Mouse (Mus musculus) urinary bladder, postnatal 0 days (tissue): ENCODE data around the gene Rabl6. TPM values are rescaled to one million over a fixed set of nuclear protein-coding genes. Genes with fewer than 3 reads are reported as not detected.

Source experiments
- polyA plus RNA-seq: library from polyadenylated mRNA; unstranded; fragments of >200 nt; fragmentation: Nextera tagmentation; extraction: Ambion mirVana; gene quantifications from 2 replicates; pipeline ENCODE4 v1.2.1, GENCODE M21; 2015

Rabl6 gene
- polyA plus RNA-seq, result 31.5 and 33.2 TPM in 2 replicates

DNA sequence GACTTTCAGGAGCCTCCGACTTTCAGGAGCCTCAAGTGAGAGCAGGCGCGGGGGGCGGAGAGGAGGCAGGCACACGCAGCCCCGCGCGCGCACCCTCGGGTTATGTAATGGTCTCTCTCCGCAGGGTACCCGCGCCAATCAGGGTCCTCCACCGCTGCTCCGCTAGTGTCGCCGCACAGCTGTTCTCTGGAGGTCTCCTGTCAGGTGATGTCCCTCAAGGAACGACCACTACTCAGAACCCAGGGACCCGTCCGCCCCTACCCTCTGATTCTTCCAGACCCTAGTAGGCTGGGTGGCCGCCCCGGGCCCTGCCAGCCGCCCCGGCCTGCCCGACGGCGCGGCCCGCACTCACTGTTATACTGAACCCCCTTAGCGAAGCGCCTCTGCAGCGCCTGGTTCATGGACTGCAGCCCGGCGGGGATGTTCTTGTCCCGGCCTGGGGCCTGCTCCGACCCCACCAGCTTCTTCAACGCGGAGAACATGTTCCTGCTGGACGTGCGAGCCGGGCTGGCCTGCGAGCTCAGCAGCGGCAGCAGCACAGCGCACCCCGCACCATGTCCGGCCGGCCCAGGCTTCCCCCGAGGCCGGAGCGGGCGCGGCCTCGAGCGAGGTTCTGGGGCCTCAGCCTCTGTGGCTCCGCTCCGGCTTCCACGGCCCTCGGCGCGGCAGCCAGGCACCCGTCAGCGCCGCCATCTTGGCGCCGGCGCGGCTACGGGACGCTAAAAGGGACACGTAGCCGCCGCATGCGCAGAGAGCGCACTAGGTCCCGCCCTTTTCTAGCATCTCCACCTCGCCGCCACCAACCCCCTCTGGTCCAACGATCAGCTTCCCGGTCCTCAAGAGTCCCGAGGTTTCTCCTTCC, at the start of gene Rabl6:
TSS of gene Rabl6 (minus strand) at position 761 of the 862 bp plus-strand sequence.

DNA sequence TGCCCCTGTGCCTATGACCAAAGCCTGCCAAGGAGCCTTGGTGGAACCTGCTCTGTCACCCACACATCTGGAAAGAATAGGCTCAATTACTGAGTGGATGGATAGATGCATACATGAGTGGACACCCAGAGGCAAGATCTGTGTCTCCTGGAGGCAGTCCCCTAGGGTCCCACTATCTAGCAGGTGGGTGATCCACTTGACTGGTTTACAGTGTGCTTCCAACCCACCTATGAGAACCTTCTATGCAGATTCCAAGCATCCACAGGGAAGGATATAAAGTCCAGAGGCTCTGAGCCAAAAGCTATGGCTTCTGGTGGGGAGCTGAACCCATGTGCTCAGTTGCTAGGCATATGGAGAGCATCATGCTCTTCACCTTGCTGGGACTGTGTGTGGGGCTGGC, 49.3 kb upstream of the Rabl6 start, which contains the start of gene Lcn5:
TSS of gene Lcn5 (plus strand) at position 301 of the 400 bp plus-strand sequence.

DNA sequence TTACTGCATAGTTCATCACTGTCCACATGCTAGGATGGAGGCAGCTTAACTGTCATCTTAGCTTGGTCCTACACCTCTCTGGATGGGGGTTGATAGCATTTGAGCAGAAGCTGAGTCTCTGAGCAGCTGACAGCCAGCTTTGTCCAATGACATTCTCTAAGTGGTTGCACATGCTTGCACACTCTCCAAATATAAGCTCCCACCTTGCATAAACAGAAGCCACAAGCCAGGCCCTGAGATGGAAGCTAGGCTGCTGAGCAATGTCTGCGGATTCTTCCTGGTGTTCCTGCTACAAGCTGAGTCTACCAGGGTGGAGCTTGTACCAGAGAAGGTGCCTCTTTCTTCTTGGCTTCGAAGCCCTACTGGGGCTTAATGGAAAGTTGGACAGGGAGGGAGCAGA, 44.6 kb upstream of the Rabl6 start, which contains the start of gene Lcn8:
TSS of gene Lcn8 (plus strand) at position 219 of the 400 bp plus-strand sequence.

DNA sequence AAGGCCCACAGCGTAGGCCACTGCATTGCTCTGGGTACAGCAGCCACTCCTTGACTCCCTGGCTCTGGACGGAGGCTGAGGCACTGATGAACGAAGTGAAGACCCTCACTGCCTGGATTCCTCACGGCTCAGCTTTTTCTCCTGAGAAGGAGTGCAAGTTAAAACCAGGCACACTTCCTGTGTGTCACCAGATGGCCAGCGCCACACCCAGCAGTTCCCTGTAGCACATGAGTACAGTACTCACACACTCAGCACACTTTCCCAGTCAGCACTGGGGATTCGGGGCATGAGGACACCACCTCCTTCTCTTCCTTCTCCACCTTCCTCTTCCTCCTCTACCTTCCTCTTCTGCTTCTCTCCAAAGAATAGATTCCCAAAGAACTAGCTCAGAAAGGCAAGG, 19.5 kb upstream of the Rabl6 start, which contains the start of gene Fcna:
TSS of gene Fcna (minus strand) at position 220 of the 400 bp plus-strand sequence.

DNA sequence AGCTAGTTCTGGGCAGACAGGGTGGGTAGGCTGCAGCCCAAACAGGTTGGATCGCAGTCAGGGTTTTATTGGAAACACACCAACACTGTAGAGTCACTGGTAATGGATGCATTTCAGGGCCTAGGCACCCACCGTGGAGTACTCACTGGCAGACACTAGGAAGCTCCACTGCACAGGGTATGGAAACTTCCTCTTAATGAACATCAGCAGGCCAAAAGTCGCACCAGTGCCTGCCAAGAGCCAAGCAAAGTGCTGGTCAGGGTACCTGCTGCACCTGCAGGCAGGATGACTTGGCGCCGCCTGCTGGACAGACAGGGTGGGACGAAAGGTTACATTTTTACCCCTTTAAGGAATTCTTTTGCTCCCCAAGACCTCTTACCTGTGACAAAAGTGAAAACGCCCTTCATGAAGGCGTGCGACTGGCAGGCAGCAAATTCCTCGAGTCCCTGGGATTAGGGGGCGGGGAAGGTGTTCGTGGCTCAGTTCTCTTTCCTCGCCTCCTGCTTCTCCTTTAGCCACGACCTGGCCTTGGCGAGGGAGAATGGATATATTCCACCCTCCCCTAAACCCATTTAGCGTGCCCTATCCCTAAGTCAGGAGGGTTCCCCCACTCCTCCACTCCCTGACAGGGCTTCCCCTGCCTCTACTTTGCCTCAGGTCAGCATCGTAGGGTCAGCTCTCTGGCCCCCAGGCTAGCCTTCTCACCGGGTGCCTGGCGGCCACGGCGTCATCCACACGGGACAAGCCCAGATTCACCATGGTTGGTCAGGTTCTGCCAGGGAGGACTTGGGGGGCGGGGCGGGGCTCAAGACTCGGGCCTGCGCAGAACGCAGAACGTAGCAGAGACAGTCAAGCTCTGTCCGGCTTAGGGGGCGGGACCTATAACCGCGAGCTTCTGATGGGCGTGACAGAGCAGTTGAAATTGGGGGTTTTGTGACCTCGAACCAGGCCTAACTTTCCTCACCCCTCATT, 13.2 kb upstream of the Rabl6 start, which contains the start of gene Tmem141:
TSS of gene Tmem141 (minus strand) at position 777 of the 972 bp plus-strand sequence.

DNA sequence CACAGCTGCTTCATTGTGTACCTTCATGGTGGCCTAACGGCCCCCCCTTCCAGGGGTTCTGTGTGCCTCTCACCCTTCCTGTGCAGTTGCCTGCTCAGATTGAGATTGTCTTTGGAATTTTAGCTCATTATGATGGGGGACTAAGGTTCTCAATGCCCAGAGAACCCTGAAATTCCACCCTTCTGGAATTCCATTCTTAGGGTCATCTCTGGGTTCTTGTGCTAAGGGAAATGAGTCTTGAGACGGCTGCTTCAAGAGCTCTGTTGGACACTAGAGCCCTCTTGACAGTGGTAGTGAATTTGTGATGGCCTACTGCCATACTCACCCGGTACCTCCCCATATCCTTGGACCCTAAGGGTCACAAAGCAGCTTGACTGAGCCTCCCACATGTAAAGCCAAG, 9.3 kb upstream of the Rabl6 start, which contains the start of gene Ccdc183:
TSS of gene Ccdc183 (minus strand) at position 101 of the 400 bp plus-strand sequence.

DNA sequence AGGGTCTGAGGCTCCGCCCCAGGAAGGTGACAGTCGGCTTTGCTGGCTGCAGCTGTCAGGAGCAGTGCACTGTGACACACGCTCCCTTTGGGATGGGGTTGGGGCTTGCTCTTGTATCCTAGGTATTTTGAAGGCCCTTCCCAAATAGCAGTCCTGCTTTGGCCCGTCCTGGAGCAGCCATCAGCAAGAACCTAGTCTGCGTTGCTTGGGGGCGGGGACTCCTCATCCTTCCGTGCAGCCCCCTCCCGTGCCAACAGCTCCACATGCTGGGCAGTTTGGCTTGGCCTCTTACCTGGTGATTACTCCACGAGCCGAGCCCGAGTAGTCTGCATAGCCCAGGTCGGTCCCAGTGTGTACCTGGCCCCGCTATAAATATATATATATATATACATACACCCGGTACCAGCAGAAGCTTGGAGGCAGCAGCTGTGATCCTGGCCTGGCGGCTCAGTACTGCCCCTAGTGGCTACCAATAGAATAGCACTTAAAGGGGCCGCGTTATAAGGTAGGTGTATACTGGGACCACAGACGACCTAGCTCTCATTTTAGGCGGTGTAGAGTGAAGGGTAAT, 26.9 kb downstream of the Rabl6 start, which contains the start of gene Ajm1:
TSS of gene Ajm1 (minus strand) at position 464 of the 571 bp plus-strand sequence.

DNA sequence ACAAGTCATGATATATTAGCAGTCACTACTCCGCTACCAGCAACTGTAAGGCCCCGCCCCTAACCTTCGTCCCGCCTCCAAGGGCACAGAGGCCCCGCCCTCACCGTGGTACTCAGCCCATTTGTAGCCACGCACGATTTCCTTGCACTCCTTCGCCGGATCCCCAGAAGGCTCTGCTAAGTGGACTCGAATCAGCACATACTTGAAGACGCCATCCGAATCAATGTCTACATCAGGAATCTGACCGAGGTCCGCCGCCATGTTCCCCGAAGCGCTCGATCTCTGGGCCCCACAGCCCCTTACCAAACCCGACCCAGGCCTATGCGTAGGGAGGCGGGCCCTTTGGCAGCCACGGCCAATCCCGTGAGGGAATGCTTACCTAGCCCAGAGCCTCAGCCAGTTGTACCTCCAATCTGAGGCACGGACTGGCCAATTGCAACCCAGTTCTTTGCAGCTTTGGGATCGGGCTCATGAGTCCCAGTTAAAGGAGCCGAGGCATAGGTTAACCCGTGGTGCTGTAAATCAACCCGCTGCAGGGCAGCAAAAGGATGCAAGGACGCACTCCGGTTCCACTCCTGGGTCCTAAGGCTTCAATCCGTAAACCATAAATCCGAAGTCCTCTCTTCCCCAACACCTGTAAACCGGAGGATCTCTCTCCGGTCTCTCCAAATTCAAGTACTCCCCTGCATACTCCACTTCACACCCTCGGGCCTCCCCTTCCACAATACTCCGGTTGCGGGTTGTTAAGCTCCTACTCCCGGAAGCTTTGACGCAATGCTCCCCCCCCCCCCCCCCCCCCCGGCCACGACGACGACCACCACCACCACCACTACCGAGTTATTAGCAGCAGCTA, 33.5 kb downstream of the Rabl6 start, which contains the start of the genes Mamdc4 and Phpt1:
TSS of gene Mamdc4 (minus strand) at position 267 of the 853 bp plus-strand sequence.
TSS of gene Phpt1 (minus strand) at position 646 of the 853 bp plus-strand sequence.

DNA sequence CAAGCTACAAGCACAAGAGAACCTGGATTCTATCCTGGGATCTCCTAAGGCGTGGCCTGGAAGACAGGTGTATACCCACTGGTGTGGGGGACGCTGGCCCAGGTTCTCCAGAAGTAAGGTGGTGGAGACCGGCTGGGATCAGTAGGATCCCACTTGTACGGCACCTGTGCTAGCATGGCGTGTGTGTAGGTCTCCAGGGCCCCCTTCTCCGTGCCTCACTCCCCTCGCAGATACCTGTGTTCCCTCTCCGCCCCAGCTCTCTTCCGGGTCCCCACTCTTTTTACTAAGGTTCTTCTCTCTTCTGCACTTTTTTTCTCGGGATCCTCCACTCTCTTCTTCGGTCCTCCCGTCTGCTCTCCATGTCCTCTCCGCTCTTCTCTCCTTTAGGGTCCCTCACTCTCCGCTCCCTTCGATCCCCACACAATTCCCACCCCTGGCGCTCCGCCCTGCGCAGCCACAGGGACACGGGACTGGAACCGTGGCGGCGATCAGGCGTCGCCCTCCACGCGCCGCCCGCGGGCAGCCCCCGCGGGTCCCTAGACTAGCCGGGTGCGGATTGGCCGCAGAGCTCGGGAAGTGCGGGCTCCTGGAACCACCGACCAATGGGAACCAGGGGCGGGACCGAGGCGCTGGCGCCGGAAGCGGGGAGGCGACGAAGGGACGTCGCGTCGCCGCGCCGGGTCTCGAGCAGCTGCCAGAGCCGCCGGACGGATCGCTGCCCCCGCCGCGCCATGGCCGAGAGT, 50.9 kb downstream of the Rabl6 start, which contains the start of gene Edf1:
TSS of gene Edf1 (plus strand) at position 627 of the 743 bp plus-strand sequence.

DNA sequence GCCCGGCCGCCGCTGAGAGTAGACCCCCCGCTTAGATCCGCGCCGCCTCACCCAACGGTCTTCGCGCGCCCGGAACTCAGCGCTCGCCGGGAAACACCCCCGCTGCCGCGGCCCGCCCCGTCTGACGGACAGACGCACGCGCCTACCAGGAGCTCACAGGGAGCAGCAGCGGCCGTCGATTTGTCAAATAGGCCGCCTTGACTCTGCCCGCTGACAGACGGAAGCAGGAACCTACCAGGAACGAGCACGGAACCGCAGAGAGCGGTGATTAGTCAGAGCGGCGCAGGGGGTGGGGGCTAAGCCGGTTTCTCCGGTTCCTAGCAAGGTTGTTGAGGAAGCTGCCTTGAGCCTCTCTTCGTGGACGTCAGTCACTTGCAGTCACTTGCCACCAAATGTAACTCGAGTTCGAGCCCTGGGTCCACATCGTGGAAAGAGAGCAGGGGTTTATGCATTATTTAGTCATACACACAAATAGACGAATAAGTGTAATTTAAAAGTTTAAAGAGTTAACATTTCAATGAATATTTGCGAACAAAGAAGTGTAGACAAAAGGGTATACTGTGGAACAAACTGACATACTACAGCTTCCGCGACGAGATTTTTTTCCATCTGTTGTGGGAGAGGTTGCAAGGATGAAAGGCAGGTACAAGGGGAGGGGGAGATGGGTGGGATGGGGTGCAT, 61.4 kb downstream of the Rabl6 start, which contains the start of gene Traf2:
TSS of gene Traf2 (minus strand) at position 130 of the 681 bp plus-strand sequence.

Other genes starting within 250 kb of the Rabl6 start
- gene Uap1l1, start 242.8 kb downstream of the Rabl6 start, polyA plus RNA-seq, result 34.1 and 37.0 TPM in 2 replicates
- 5.6 and 5.9 TPM in 2 replicates for gene Sapcd2, start 236.2 kb downstream of the Rabl6 start, polyA plus RNA-seq
- gene Entpd2, start 212.6 kb downstream of the Rabl6 start, polyA plus RNA-seq, result 38.2 and 39.1 TPM in 2 replicates
- 58.9 and 59.9 TPM in 2 replicates for gene Npdc1, start 209.2 kb downstream of the Rabl6 start, polyA plus RNA-seq
- 0.08 TPM in 1 of 2 replicates, not detected in the other for gene Fut7, start 185.3 kb downstream of the Rabl6 start, polyA plus RNA-seq
- gene Abca2, start 179.8 kb downstream of the Rabl6 start, polyA plus RNA-seq, result 1.5 and 1.6 TPM in 2 replicates
- gene Clic3, start 151.7 kb downstream of the Rabl6 start, polyA plus RNA-seq, result 10.4 and 12.0 TPM in 2 replicates
- gene Paxx, start 147.4 kb downstream of the Rabl6 start, polyA plus RNA-seq, result 34.9 and 35.2 TPM in 2 replicates
- 0.47 and 0.68 TPM in 2 replicates for gene Ptgds, start 138.5 kb downstream of the Rabl6 start, polyA plus RNA-seq
- gene Lcn12, start 114.6 kb downstream of the Rabl6 start, polyA plus RNA-seq, result not detected in 2 replicates
- gene Fbxw5, start 107.8 kb downstream of the Rabl6 start, polyA plus RNA-seq, result 68.9 and 70.0 TPM in 2 replicates
- 1.8 and 3.6 TPM in 2 replicates for gene C8g, start 106.8 kb downstream of the Rabl6 start, polyA plus RNA-seq
- 15.1 and 15.8 TPM in 2 replicates for gene Traf2, start 61.6 kb downstream of the Rabl6 start, polyA plus RNA-seq
- 285 and 297 TPM in 2 replicates for gene Edf1, start 50.7 kb downstream of the Rabl6 start, polyA plus RNA-seq
- gene Mamdc4, start 33.7 kb downstream of the Rabl6 start, polyA plus RNA-seq, result 0.19 and 1.1 TPM in 2 replicates
- gene Phpt1, start 33.3 kb downstream of the Rabl6 start, polyA plus RNA-seq, result 78.4 and 95.7 TPM in 2 replicates
- 0.05 TPM in 1 of 2 replicates, not detected in the other for gene Ajm1, start 26.8 kb downstream of the Rabl6 start, polyA plus RNA-seq
- gene Ccdc183, start 9.2 kb upstream of the Rabl6 start, polyA plus RNA-seq, result 0.23 and 0.37 TPM in 2 replicates
- 61.4 and 62.3 TPM in 2 replicates for gene Tmem141, start 13.5 kb upstream of the Rabl6 start, polyA plus RNA-seq
- 55.5 and 333 TPM in 2 replicates for gene Fcna, start 19.5 kb upstream of the Rabl6 start, polyA plus RNA-seq
- gene Lcn8, start 44.6 kb upstream of the Rabl6 start, polyA plus RNA-seq, result 1.5 and 2.1 TPM in 2 replicates
- gene Lcn5, start 49.4 kb upstream of the Rabl6 start, polyA plus RNA-seq, result not detected in 2 replicates
- 0.34 and 0.50 TPM in 2 replicates for gene Lcn6, start 68.3 kb upstream of the Rabl6 start, polyA plus RNA-seq
- 0.57 and 0.71 TPM in 2 replicates for gene Lcn10, start 74.2 kb upstream of the Rabl6 start, polyA plus RNA-seq
- not detected in 2 replicates for gene Obp2a, start 91.5 kb upstream of the Rabl6 start, polyA plus RNA-seq
- 61.4 and 71.3 TPM in 2 replicates for gene Bmyc, start 98.2 kb upstream of the Rabl6 start, polyA plus RNA-seq
- not detected in 2 replicates for gene Obp2b, start 128.5 kb upstream of the Rabl6 start, polyA plus RNA-seq
- not detected in 2 replicates for gene Lcn3, start 157.0 kb upstream of the Rabl6 start, polyA plus RNA-seq
- gene Lcn11, start 168.5 kb upstream of the Rabl6 start, polyA plus RNA-seq, result not detected in 2 replicates
- not detected in 2 replicates for gene Gm13539, start 173.7 kb upstream of the Rabl6 start, polyA plus RNA-seq
- gene Glt6d1, start 207.3 kb upstream of the Rabl6 start, polyA plus RNA-seq, result not detected in 2 replicates
- not detected in 2 replicates for gene Lcn9, start 214.6 kb upstream of the Rabl6 start, polyA plus RNA-seq
- gene Sohlh1, start 238.7 kb upstream of the Rabl6 start, polyA plus RNA-seq, result not detected in 2 replicates